Mouse (Mus musculus) liver, embryonic 12.5 days (tissue): ENCODE data around the gene B3gntl1. TPM values are rescaled to one million over a fixed set of nuclear protein-coding genes. Genes with fewer than 3 reads are reported as not detected.

Experiments
- ATAC-seq: fragments of 200-750 bp; cut with Nextera tagmentation; 2 replicates; pipeline ENCODE4 v1.8.0; 2017; ENCODE audit warnings: moderate number of reproducible peaks, mild to moderate bottlenecking, moderate library complexity
- H3K27ac ChIP-seq: fragments of 300-500 bp; sonication (generic); 2 replicates; pipeline ENCODE4 v1.5.1; 2016; ENCODE audit warnings: mild to moderate bottlenecking
- H3K27me3 ChIP-seq: fragments of 300-500 bp; sonication (generic); replicated peaks from 2 replicates; pipeline ENCODE4 v1.6.1; 2016; ENCODE audit warnings: mild to moderate bottlenecking, moderate library complexity
- H3K36me3 ChIP-seq: fragments of 300-500 bp; sonication (generic); 2 replicates; pipeline ENCODE4 v1.6.1; 2016; ENCODE audit warnings: mild to moderate bottlenecking, moderate library complexity
- H3K4me1 ChIP-seq: fragments of 300-500 bp; sonication (generic); 2 replicates; pipeline ENCODE4 v1.6.1; 2016
- H3K4me2 ChIP-seq: fragments of 300-500 bp; sonication (generic); 2 replicates; pipeline ENCODE4 v1.6.1; 2016; ENCODE audit warnings: mild to moderate bottlenecking, moderate library complexity
- H3K4me3 ChIP-seq: fragments of 300-500 bp; sonication (generic); 2 replicates; pipeline ENCODE4 v1.5.1; 2016; ENCODE audit warnings: mild to moderate bottlenecking, moderate library complexity
- H3K9ac ChIP-seq: fragments of 300-500 bp; sonication (generic); 2 replicates; pipeline ENCODE4 v1.6.1; 2016; ENCODE audit warnings: mild to moderate bottlenecking, moderate library complexity
- H3K9me3 ChIP-seq: fragments of 300-500 bp; sonication (generic); replicated peaks from 2 replicates; pipeline ENCODE4 v1.6.1; 2016; ENCODE audit warnings: mild to moderate bottlenecking, moderate library complexity
- WGBS: fragments of 180-500 bp; shearing (Covaris S2); methylation state at CpG from one replicate; pipeline ENCODE4 v1.1.7; 2016; ENCODE audit not compliant: insufficient replicate concordance; 5-methylcytosine and 5-hydroxymethylcytosine counted together
- polyA plus RNA-seq: library from polyadenylated mRNA; unstranded; fragments of >200 nt; fragmentation: Nextera tagmentation; extraction: Ambion mirVana; gene quantifications from 2 replicates; pipeline ENCODE4 v1.2.1, GENCODE M21; 2016

Gene B3gntl1
- polyA plus RNA-seq, 1 experiment from 2014 or later, result 2.5 TPM

DNA sequence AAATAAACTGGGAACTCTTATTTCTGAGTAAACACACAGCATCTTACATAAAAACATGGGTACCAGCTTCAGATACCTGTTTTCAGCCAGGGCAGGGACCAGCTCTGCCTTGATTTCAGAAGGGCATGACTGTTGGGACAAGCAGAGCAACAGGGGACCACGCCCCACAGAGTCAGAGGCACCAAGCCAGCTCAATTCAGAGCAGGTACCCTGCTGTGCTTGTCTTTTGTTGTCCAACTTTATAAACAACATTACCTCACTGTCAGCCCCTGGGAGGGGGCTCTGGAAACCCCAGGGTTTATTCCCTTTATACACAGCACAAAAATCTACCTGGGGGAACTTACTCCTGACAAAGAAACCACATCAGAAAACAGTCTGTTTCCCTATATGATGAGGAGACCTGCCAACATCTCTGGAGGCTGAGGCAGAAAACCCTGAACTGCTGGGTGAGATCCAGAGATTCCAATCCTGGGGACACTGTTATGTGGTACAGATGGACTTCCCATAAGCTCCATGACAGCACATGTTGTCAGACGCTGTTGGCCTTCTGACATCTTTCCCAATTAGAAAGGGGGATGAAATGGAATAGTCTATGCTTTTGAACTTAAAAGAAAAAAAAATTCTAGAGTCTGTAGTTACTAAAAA lies 31.3 kb downstream of the B3gntl1 start:
- WGBS, result 67% methylated on average over 2 of the region's 2 CpGs
- no peaks in the 10 kb centered on the region for H3K9me3 ChIP-seq
- no peak for ATAC-seq
- H3K4me1 ChIP-seq, result no peaks in the 10 kb centered on the region
- no peaks in the 10 kb centered on the region for H3K27me3 ChIP-seq
- no peak overlapping the region for H3K4me3 ChIP-seq
- H3K4me2 ChIP-seq, result no peak overlapping the region
- peaks cover 17% of the 10 kb centered on the region for H3K36me3 ChIP-seq
- no peak overlapping the region for H3K27ac ChIP-seq
- no peak overlapping the region for H3K9ac ChIP-seq

DNA sequence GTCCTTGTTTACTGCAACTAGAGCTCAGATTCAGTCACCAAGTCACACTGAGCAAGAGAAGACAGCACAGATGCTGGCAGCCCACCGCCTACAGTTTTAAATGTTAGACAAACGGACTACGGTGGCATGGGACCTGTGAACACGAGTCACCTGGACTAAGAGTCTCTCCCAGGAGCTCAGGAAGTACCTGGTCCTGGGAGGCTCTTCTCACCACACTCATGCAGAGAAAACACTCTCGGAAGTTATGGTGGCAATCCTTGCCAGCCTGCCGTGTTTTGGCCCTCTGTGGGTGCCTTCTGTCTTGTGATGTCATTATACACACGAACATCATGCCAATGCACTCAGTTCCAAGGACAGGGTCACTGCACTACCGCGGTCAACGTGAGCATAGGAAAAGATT lies 36.3 kb downstream of the B3gntl1 start:
- H3K4me1 ChIP-seq, result no peaks in the 10 kb centered on the region
- no peak overlapping the region for H3K9ac ChIP-seq
- H3K9me3 ChIP-seq, result no peaks in the 10 kb centered on the region
- no peak overlapping the region for H3K4me3 ChIP-seq
- peaks cover 17% of the 10 kb centered on the region for H3K36me3 ChIP-seq
- no peak for ATAC-seq
- WGBS, result 84% methylated on average over 10 of the region's 10 CpGs
- no peak overlapping the region for H3K27ac ChIP-seq
- H3K27me3 ChIP-seq, result no peaks in the 10 kb centered on the region
- no peak overlapping the region for H3K4me2 ChIP-seq

GRCm38 (mm10) chr11:121631410-121631809 lies 41.5 kb downstream of the B3gntl1 start:
- H3K27ac ChIP-seq, result no peak overlapping the region
- no peaks in the 10 kb centered on the region for H3K27me3 ChIP-seq
- H3K4me1 ChIP-seq, result no peaks in the 10 kb centered on the region
- no peak for ATAC-seq
- no peaks in the 10 kb centered on the region for H3K9me3 ChIP-seq
- no peak overlapping the region for H3K9ac ChIP-seq
- H3K4me3 ChIP-seq, result no peak overlapping the region
- H3K36me3 ChIP-seq, result peaks cover 19% of the 10 kb centered on the region
- 87% methylated on average over 7 of the region's 7 CpGs for WGBS
- H3K4me2 ChIP-seq, result no peak overlapping the region

DNA sequence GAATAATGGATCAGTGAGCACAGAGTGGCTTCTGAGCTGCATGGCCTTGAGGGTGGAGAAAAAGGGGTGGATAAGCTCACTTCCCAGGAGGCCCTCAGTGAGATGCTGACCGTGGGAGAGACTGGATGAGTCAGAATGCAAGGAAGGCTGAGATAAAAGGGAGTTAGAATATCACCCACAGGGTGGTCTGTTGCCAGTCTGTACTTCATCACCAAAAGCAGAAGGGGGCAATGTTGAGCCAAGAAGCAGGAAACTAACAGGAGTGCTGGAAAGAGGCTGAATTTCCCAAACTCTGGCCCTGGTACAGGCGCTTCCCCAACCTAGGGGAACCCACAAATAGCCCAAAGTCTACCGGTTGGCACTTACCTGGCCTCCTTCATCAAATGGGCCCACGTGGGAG lies 42.5 kb downstream of the B3gntl1 start:
- Histone ChIP-seq H3K36me3 (peaks cover 19% of the 10 kb centered on the region), H3K9me3 (no peaks in the 10 kb centered on the region), H3K4me3 (no peak overlapping the region), H3K27ac (no peak overlapping the region), H3K9ac (no peak overlapping the region), H3K27me3 (no peaks in the 10 kb centered on the region), H3K4me1 (no peaks in the 10 kb centered on the region), H3K4me2 (no peak overlapping the region)
- no peak for ATAC-seq
- 60% methylated on average over 4 of the region's 4 CpGs for WGBS

DNA sequence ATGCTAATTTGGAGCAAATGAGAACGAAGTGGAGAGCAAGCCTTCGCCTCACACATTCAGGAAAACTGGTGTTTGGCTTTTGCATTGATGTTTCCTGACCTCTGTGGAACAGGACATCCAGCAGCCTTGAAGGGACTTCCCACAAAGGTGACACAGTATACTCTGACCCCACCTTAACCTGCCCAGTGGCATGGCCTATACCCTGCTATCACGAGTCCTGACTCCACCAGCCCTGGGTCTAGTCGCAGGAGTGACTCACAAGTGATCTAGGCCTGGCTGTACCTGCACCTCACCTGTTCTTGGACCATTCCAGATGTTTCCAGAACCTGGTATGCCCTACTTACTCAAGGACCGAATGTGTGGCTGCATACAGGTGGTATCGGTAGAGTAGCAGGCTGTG lies 43.4 kb downstream of the B3gntl1 start:
- H3K4me2 ChIP-seq, result no peak overlapping the region
- H3K27ac ChIP-seq, result no peak overlapping the region
- 81% methylated on average over 6 of the region's 6 CpGs for WGBS
- no peaks in the 10 kb centered on the region for H3K9me3 ChIP-seq
- H3K4me3 ChIP-seq, result no peak overlapping the region
- no peak overlapping the region for H3K9ac ChIP-seq
- no peaks in the 10 kb centered on the region for H3K4me1 ChIP-seq
- ATAC-seq, result no peak
- H3K27me3 ChIP-seq, result no peaks in the 10 kb centered on the region
- peaks cover 19% of the 10 kb centered on the region for H3K36me3 ChIP-seq

- H3K27ac ChIP-seq, result no peak overlapping the region
- no peaks in the 10 kb centered on the region for H3K9me3 ChIP-seq
- peaks cover 19% of the 10 kb centered on the region for H3K36me3 ChIP-seq
- ATAC-seq, result no peak
- H3K4me2 ChIP-seq, result no peak overlapping the region
- 83% methylated on average over 5 of the region's 5 CpGs for WGBS
- H3K27me3 ChIP-seq, result no peaks in the 10 kb centered on the region
- H3K9ac ChIP-seq, result no peak overlapping the region
- no peaks in the 10 kb centered on the region for H3K4me1 ChIP-seq
- H3K4me3 ChIP-seq, result no peak overlapping the region
Measured at GRCm38 (mm10) chr11:121627521-121627920, 45.4 kb downstream of the B3gntl1 start.

DNA sequence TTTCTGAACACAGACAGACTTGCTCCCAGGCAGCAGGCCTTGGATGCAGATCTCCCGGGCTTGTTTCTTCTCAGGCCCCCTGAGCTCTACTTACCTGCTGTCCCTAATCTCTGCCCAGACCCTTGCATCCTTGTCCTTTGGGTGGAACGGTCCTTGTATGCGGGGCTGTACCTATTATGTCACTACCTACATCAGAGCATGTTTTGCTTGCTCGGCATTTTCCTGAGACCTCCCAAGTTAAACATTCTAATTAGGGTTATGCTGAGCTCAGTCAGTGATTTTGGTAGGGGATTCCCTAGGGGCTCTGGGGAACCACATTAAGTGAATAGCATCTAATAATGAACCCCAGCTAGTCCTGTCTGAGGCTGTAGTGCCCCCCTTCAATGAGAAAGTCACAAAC lies 47.9 kb downstream of the B3gntl1 start:
- peaks cover 29% of the 10 kb centered on the region for H3K36me3 ChIP-seq
- no peak overlapping the region for H3K27ac ChIP-seq
- WGBS, result 87% methylated on average over 4 of the region's 4 CpGs
- ATAC-seq, result no peak
- H3K27me3 ChIP-seq, result no peaks in the 10 kb centered on the region
- H3K4me1 ChIP-seq, result no peaks in the 10 kb centered on the region
- H3K4me3 ChIP-seq, result no peak overlapping the region
- H3K9me3 ChIP-seq, result no peaks in the 10 kb centered on the region
- no peak overlapping the region for H3K9ac ChIP-seq
- no peak overlapping the region for H3K4me2 ChIP-seq

GRCm38 (mm10) chr11:121617371-121617770 lies 55.6 kb downstream of the B3gntl1 start:
- peaks cover 78% of the 10 kb centered on the region for H3K36me3 ChIP-seq
- no peaks in the 10 kb centered on the region for H3K9me3 ChIP-seq
- no peak overlapping the region for H3K4me2 ChIP-seq
- 88% methylated on average over 1 of the region's 1 CpGs for WGBS
- no peaks in the 10 kb centered on the region for H3K4me1 ChIP-seq
- no peak overlapping the region for H3K27ac ChIP-seq
- H3K27me3 ChIP-seq, result no peaks in the 10 kb centered on the region
- H3K4me3 ChIP-seq, result no peak overlapping the region
- no peak overlapping the region for H3K9ac ChIP-seq
- no peak for ATAC-seq

GRCm38 (mm10) chr11:121616501-121616900 lies 56.5 kb downstream of the B3gntl1 start:
- Histone ChIP-seq H3K4me1 (no peaks in the 10 kb centered on the region), H3K36me3 (peaks cover 72% of the 10 kb centered on the region), H3K27ac (no peak overlapping the region), H3K4me3 (no peak overlapping the region), H3K9me3 (no peaks in the 10 kb centered on the region), H3K9ac (no peak overlapping the region), H3K4me2 (no peak overlapping the region), H3K27me3 (no peaks in the 10 kb centered on the region)
- no peak for ATAC-seq

DNA sequence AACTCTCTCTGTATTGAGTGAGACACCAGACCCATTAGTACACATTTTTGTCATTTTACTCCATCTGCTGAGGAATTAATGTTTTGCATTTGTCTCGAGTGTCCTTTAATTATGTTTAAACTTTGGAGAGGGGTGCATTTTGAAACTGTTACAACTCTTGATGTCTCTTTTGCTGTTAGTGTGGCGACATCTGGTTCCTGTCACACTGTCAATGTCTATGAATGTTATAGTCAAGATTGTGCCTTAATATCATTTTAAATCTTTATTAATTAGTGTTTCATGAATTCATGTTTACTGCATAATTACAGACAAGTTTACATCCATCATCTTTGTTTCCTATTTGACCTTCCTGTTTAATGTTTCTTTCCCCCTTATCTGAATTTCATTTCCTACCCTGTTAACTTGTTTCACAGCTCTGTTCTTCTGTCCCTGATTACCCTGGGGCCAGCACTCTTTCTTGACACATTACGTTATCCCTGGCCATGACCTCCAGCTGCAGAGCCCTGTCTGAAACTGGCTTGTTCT lies 56.9 kb downstream of the B3gntl1 start:
- Histone ChIP-seq H3K9ac (no peak overlapping the region), H3K9me3 (no peaks in the 10 kb centered on the region), H3K4me3 (no peak overlapping the region), H3K27me3 (no peaks in the 10 kb centered on the region), H3K27ac (no peak overlapping the region), H3K36me3 (peaks cover 76% of the 10 kb centered on the region), H3K4me2 (no peak overlapping the region), H3K4me1 (no peaks in the 10 kb centered on the region)
- 67% methylated on average over 3 of the region's 3 CpGs for WGBS
- ATAC-seq, result no peak

DNA sequence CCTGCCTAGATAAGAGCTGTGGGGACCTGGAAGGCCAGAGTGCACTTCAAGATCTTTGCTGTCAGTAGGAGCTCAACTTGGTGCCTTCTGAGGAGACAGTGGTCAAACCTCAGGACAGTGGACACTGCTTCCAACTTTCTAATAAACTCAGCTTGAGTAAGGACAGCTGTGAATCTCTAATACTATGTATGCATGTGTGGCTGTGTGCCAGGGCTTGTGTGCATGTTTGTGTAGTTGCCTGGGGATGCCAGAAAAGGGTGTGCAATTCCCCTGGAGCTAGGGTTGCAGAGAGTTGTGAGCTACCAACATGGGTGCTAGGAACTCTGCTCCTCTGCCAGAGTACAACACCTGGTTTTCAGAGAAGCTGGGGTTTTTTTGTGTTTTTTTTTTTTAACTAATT lies 62.0 kb downstream of the B3gntl1 start:
- no peaks in the 10 kb centered on the region for H3K27me3 ChIP-seq
- no peak overlapping the region for H3K4me3 ChIP-seq
- H3K4me1 ChIP-seq, result no peaks in the 10 kb centered on the region
- peaks cover 71% of the 10 kb centered on the region for H3K36me3 ChIP-seq
- no peak for ATAC-seq
- H3K9ac ChIP-seq, result no peak overlapping the region
- no peak overlapping the region for H3K4me2 ChIP-seq
- H3K9me3 ChIP-seq, result no peaks in the 10 kb centered on the region
- no peak overlapping the region for H3K27ac ChIP-seq

GRCm38 (mm10) chr11:121605604-121606003 lies 67.3 kb downstream of the B3gntl1 start:
- Histone ChIP-seq H3K9me3 (no peaks in the 10 kb centered on the region), H3K4me1 (no peaks in the 10 kb centered on the region), H3K4me3 (no peak overlapping the region), H3K27me3 (no peaks in the 10 kb centered on the region), H3K27ac (no peak overlapping the region), H3K36me3 (peaks cover 88% of the 10 kb centered on the region), H3K9ac (no peak overlapping the region), H3K4me2 (no peak overlapping the region)
- ATAC-seq, result no peak
- 68% methylated on average over 6 of the region's 6 CpGs for WGBS

DNA sequence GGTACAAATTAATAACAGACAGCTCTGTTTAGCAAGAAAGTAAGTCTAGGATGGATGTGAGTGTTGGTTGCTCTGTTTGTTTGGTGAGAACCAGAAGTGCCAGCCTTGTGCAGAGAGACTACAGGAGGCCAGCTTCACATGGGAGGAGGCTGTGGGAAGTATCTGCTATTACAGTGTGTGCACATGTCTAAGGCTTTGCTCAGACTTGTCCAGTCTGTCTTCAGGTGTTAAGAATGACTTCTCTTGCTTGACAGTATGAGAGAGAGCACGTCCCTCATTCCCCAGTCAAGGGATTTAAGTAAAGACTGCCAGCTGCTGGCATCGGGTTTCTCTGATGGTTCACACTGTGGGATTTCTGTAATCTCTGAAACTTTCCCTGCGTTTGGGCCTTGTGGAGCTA lies 71.5 kb downstream of the B3gntl1 start:
- Histone ChIP-seq H3K27me3 (no peaks in the 10 kb centered on the region), H3K4me2 (no peak overlapping the region), H3K36me3 (peaks cover 83% of the 10 kb centered on the region), H3K27ac (no peak overlapping the region), H3K4me1 (no peaks in the 10 kb centered on the region), H3K4me3 (no peak overlapping the region), H3K9ac (no peak overlapping the region), H3K9me3 (no peaks in the 10 kb centered on the region)
- WGBS, result 78% methylated on average over 3 of the region's 3 CpGs
- no peak for ATAC-seq
